Mouse (Mus musculus): ENCODE measurements around the gene Spryd3. TPM values are rescaled to one million over a fixed set of nuclear protein-coding genes. Genes with fewer than 3 reads are reported as not detected.

The Spryd3 gene
- total RNA-seq, 2 experiments from 2014 or later = 149 to 150 TPM

DNA sequence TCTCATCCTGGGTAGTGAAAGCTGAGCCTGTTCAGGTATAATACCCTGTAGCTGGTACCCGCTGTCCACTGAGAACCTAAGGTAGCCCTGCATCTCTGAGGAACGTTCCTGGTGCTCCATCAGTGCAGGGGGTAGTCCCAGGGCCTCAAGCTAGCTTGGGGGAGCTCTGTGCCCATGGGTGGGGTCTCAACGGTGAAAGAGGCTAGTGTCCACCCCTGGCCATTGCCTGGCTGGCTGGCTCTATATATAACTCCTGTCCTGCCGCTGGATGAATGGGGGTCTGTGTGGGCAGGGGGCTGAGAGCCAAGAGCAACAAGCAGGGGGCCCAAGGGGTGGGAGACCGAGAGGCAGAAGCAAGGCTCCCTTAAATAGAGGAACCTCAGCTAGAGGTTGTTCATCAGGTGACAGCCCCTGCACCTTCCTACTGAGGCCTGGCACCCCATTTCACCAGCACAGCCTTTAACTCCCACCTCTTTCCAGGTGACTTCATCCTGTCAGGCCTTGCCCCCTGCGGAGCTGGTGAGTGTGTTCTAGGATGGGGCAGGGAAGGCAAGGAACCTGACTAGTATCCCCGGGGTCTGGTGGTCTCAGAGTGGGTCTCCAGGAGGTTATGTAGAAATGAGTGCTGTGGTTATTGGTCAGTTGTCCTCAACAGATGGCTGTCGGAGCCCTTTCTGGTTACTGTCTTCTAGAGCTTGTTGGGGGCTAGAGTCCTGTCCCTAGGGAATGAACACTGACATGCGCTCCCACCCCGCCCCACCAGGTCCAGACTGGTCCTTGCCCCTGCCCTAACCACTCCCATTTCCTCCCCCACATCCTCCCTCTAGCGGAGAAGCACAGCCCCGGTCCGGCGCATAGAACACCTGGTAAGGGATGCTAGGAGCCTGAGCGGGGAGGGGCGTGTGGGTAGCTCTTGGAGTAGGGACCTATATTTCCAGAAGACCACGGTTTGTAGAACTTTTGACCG lies 30.0 kb downstream of the Spryd3 start:
- intact Hi-C loops (cut with DNase I) = loop anchor here (5.0 kb wide), 1 partner anchor 36 kb away; the partner anchor contains the start of gene Igfbp6

DNA sequence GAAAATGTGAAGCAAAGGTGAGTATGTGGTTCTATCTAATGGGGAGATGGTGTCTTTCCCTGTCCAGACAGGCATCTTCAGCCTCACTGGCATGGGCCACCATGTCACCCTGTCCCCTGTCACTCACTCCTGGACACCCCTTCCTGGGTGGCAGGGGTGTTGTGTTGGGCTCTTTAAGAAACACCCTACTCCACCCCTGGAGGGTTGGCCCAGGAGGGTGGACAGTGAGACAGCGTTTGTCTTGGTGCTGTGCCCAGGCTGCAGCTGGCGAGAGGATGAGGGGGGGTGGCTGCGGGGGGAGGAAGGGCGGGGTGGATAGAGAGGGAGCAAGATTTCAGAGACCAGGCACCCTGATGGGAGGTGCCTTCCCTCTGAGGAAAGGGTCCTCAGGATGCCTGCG lies 30.7 kb downstream of the Spryd3 start:
- DNase-seq (ENCODE audit: extremely low spot score in 1 of 2, low spot score in 2 of 2) = peak in 1 of 2 experiments; percentile 83
- intact Hi-C loops (cut with DNase I) = loop anchor here (5.0 kb wide), 1 partner anchor 37 kb away; the partner anchor contains the start of gene Igfbp6

More for the DNA sequence above, 30.0 kb downstream of the Spryd3 start:
- DNase-seq (ENCODE audit: extremely low spot score in 1 of 2, low spot score in 2 of 2) = peak in 1 of 2 experiments; percentile 65

DNA sequence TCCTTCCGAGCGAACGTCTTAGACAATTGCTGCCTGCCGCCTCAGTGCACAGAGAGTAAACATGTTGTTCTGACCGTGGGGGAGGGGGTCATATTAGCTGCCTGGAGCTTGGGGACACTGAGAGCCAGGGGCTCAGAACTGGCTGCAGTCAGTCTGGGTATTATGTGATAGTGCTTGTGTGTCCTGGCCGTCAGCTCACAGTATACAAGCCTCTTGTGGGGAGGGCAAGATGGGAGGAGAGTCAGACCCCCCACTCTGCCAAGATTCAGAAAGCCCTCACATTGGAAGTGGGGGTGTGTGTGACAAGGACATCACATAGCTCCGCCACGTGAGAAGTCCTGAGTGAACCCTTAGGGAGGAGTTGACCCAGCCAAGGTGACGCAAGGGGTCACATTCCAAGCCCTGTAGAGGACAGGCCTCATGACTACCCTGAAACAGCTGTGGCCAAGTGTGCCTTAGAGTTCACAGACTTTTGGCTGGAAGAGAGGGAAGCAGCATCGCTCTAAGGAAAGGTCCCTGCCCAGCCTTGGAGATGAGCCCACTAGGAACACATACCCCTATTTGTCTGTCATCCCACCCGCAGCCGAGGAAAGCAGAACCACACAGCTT lies 32.0 kb downstream of the Spryd3 start:
- intact Hi-C loops (cut with DNase I) = no loop called here
- peak in 1 of 2 experiments; percentile 83 for DNase-seq (ENCODE audit: extremely low spot score in 1 of 2, low spot score in 2 of 2)

DNA sequence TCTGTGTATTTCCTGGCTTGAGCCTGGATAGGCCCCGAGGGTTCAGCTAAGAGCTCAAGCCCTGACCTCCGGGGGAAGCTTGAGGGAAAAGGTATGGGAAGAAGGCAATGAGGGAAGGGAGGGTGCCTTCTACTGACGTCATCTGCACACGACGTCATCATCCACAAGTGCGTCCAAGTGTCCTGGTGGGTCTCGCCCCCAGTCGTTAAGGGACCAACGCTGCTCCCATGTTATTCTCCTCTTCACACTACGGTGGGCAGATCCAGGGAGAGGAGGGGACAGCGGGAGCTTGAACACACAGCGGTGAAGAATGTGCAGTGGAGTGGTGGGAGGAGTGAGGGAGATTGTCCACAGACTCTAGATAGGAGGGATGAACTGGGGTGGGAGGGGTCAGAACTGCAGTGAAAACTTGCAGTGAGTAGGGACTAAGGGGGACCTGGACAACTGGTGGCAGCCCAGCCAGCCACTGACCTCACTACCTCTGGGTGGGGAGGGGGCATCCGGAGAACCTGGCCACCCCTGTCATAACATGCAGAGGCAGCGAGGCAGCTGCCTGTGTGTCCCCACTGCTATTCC lies 32.6 kb downstream of the Spryd3 start:
- peak in 1 of 2 experiments; percentile 75 for DNase-seq (ENCODE audit: extremely low spot score in 1 of 2, low spot score in 2 of 2)
- intact Hi-C loops (cut with DNase I) = no loop called here

DNA sequence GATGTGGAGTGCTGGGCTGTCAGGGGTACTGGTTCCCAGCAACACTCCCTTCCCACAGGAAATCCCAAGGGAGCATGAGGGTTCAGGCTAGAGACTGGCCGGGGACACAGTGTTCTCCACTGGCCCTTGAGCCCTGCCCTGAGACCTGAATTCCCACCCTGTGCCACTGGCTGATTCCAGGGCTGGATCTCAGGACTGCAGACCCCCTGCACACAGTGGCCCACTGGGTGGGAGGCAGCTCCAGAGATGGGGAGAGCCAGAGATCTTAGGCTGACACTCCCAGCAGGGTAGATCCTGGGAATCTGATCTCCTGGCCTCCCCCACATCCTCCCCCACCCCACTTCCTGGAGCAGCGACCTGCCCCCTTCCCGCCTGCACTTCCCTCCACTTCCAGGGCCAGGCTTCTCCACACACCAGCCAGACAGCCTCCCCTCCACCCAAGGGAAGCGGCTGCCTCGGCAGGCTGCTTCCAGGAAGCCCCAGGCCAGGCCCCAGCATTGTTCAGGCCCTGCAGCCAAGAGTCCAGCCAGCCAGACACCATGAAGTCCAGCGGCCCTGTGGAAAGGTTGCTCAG lies 33.4 kb downstream of the Spryd3 start:
- DNase-seq (ENCODE audit: extremely low spot score in 1 of 2, low spot score in 2 of 2) = peak in 1 of 2 experiments; percentile 87
- intact Hi-C loops (cut with DNase I) = no loop called here

DNA sequence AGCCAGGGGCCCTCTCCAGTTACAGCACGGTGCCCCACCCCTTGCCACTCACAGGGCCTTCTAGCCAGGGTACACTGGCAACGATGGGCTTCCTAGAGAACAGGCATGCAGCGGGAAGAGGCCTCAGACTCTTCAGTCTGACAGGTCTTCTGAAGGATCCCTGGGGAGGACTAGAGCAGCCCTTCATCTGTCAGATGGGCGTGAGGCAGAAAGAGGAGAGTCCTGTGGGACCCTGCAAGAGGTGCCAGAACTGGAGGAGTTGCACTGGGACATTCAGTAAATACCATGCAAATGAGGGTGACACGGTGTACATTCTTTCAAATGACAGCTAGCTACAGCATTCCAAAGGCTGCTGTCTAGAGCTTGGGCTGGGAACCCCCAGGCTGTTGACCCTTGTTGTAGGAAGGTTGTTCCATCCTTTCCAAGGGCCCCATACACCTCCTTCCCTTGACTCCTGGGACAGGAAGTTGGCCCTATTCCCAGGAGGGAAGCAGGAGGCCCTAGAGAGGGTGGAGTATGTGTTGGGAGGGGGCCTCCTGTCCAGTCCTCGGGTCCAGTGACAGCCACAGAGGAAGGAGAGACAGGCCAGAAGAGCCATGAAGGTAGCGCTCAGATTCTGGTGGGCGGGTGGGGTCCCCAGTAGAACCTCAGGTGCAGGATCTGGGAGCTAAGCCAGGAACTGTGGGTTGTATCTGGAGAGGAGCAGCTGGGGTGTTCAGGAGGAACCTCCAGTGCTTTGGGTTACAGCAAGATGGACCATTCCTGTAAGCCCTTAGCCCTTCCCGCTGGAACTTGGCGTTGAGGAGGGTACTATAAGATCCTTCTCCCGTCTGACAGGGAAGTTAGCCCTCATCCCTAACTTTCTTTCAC lies 34.1 kb downstream of the Spryd3 start:
- intact Hi-C loops (cut with DNase I) = no loop called here
- peak in 1 of 2 experiments; percentile 77 for DNase-seq (ENCODE audit: extremely low spot score in 1 of 2, low spot score in 2 of 2)

DNA sequence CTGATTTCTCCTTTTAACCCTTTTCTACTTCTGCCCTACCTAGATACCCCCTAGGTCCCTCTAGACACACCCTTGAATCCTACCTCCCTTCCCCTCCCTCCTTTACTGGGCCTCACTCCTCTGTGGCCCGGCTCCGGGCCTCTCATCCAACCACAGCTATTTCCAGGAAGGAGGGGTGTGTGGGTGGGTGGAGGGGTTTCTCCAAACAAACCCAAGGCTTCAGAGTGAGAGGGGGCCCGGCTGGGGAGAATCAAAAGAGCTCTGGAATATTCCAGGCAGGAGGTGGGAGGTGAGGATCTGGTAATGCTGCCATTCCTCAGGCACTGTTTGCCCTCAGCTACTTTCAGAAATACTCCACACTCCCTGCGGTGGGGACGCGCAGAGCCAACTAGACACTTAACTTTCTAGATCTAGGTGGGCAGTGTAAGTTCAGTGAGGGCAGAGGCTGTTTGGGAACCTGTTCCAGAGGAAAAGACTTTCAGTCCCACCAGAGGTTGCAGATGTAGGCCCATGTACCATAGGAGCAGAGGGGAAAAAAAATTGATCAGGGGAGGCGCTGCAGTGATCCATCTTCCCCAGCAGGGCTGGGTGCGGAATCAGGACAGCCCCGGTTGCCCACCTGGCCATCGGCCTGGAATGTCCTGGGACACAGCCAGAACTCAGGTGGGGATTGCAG lies 34.9 kb downstream of the Spryd3 start:
- DNase-seq (ENCODE audit: extremely low spot score in 1 of 2, low spot score in 2 of 2) = peak in 1 of 2 experiments; percentile 54
- intact Hi-C loops (cut with DNase I) = no loop called here

DNA sequence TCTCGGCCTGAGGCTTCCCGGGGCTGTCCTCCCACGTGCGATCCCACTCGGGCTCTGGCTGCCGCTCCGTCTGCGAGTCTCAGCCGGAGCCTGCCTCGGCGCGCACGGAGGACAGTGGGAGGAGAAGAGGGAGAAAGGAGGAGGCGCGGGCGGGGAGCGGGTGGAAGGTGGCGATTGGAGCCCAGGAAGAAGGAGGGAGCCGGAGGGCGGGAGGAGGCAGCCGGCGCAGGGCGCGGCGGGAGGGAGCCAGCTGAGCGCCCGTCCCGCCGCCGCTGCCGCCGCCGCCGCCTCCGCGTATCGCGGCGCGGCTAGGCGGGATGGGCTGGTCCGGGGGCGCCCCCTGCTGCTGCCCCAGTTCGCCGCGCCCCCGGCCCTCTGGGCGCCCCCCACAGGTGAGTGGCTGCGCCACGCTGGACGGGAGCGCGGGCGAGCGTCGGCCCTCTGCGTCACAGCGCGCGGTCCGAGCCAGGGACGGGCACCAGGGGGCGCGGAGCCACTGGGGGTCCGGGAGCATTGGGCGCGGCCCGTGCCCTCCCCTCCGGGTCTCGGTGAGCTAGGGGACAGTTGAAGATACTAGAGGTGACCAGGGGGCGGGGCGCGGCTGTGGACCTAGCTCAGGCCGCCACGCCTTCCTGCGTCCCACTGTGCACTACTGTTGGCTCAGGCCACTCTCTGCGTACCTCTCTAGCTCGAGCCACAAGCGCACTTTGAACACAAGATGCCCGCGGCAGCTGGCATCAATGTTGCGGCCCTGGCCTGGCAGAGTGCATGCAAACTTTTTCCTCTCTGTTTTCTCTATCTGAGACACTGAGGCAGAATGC lies 35.7 kb downstream of the Spryd3 start, which contains the start of gene Tns2:
Tns2 (plus strand) TSS at position 253 of the 821 bp plus-strand sequence.
- intact Hi-C loops (cut with DNase I) = no loop called here
- DNase-seq (ENCODE audit: extremely low spot score in 1 of 2, low spot score in 2 of 2) = peak; percentile 54 to 91

DNA sequence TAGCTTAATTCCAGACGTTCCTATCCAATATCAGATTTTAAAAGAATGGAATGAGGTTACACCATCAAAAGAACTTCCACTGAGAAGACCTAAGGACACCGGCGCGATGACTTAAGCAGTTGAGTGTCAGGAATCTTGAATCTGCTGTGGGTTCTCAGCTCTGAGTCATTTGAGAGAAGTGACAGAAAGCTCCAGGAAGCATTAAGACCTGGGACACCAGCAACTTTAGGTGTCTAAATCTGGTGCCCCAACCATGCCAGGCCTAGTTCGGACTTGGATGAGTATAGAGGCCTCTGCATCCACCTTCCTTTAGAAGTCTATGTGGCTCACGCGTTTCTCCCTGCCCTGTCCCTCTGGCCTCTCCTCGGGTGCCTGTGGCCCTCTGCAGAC lies 36.3 kb downstream of the Spryd3 start:
- no peak for DNase-seq (ENCODE audit: extremely low spot score in 1 of 2, low spot score in 2 of 2)
- intact Hi-C loops (cut with DNase I) = loop anchor here (10.0 kb wide), 1 partner anchor 385 kb away; no protein-coding TSS in a partner anchor

DNA sequence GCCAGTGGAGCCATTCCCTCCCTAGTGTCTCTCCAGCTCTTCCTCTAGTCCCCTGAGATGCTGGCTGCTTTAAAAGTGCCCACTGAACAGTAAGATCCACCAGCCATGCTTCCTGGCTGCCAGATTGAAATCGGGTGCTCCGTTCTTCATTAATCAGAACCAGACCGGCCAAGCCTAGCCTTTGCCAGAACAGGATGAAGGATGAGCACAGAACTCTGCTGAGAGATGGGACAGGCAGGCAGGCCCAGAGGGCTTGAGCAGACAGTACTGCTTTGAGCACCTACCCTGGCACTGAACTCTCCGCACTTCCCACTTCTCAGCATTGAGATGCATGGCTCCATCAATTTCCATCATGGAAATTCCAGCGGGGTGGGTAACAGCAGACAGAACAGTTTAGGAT lies 36.8 kb downstream of the Spryd3 start:
- intact Hi-C loops (cut with DNase I) = loop anchor here (10.0 kb wide), 1 partner anchor 386 kb away; no protein-coding TSS in a partner anchor
- no peak for DNase-seq (ENCODE audit: extremely low spot score in 1 of 2, low spot score in 2 of 2)

DNA sequence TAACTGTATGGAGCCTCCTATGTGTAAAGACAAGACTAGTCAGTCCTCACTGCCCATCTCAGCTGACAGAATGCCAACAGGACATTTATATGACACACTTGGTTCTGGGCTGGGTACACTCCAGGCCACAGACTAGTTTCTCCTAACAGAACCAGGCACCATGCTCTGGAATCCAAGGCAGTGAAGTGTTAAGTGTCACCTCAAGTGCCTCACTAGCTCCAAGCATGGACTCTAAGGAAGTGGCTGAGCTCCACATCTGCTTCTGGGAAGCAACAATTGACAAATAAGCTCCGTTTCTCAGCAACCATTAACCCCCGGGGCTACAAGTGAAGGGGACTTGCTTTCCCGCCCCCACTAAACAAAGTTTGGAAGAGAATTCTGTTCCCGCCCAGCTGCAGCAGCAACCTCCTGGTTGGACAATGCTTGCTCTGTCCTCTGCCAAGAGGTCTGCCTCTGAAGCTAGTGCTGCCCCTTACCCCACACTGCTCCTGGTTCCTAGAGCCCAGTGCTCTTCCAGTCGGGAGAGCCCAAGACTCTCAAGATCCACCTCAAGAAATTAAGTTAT lies 38.0 kb downstream of the Spryd3 start:
- DNase-seq (ENCODE audit: extremely low spot score in 1 of 2, low spot score in 2 of 2) = peak in 1 of 2 experiments; percentile 52
- intact Hi-C loops (cut with DNase I) = loop anchor here (10.0 kb wide), 1 partner anchor 387 kb away; no protein-coding TSS in a partner anchor

DNA sequence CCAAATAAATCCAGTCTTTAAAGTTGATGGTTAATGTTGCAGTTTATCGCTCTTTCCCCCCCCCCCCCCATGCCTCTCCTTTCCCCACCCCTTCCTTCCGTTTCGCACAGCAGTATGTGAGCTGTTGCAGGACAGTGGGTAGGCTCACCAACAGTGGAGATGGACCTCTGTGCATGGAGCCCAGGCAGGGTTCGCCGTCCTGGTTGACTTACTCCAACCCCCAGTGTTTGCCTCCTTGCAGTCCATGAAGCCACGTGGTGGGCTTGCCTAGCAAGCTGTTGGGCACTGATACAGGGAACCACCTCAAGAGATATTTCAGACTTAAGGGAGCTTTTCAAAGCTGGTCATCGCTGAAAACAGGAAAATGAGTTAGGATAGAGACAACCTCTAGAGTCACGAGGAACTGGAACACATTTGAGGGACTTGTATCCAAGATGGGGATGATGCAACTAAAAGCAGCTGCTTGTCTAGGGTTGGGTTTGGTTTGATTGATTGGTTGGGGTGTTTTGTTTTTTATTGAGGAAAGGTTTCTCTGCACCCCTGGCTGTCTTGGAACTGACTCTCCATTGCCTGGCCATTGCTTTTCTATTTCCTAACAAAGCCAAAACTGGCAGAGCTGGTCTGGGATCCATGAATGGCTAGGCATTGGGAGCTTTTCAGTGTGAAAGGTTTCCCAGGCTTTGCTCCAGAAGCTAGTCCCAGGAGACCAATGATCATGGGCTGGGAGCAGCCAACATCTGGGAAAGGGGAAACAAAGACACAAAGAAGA lies 38.7 kb downstream of the Spryd3 start:
- no peak for DNase-seq (ENCODE audit: extremely low spot score in 1 of 2, low spot score in 2 of 2)

DNA sequence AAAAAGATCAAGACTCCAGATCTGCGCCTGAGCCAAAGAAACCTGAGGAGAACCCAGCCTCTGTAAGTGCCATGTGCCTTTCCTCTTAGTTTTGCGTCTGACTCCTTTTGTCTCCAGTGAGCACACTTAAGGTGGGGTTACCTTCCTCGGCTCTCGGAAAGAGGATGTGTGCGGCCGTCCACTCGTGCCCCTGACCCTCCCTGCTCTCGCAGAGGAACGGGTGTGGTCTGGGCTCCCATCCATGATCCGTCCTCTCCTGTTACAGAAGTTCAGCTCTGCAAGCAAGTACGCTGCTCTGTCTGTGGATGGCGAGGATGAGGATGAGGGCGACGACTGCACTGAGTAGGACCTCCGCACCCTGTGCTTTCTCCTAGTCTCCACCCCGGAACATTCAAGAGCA lies 41.0 kb downstream of the Spryd3 start:
- intact Hi-C loops (cut with DNase I) = loop anchor here (10.0 kb wide), 1 partner anchor 390 kb away; no protein-coding TSS in a partner anchor
- DNase-seq (ENCODE audit: extremely low spot score in 1 of 2, low spot score in 2 of 2) = peak in 1 of 2 experiments; percentile 28

More for the DNA sequence above, 38.7 kb downstream of the Spryd3 start:
- intact Hi-C loops (cut with DNase I) = loop anchor here (10.0 kb wide), 1 partner anchor 387 kb away; no protein-coding TSS in a partner anchor

DNA sequence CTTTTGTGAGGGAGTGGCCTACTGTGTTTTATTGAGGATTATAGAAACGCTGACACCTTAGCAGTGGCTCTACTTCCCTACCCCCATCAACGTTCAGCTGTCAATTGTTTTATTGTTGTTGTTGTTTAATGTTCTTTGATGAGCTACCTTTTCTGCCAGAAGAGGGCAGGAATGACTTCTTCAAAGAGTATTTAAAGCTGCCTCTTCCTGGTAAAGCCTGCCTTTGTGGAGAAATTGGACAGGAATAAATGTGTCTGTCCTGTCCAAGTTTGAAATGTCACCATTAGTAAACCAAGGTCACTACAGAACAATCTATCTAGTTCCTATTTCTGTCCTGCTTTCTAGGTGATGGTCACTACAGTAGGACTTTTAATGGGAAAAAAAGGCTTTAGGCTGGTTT lies 41.9 kb downstream of the Spryd3 start:
- intact Hi-C loops (cut with DNase I) = loop anchor here (10.0 kb wide), 1 partner anchor 391 kb away; no protein-coding TSS in a partner anchor
- DNase-seq (ENCODE audit: extremely low spot score in 1 of 2, low spot score in 2 of 2) = no peak

DNA sequence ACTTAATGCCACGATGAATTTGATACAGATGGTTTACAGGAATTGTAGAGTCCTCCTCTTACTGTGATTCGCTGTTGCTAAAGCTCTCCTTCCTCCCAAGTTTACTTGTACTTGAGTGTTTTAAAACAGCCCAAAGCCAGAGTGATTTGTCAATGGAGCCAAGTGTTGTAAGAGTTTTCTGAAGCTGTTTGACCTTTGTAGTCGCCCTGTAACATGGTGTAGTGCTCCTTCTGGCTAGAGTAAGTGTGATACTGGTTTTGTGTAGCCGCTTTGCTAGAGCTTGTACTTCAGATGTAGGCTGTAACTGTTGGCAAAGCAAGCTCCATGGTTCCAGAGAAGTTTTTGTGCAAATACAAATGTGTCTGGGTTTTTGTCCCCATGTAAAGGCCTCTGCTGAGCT lies 43.8 kb downstream of the Spryd3 start:
- DNase-seq (ENCODE audit: extremely low spot score in 1 of 2, low spot score in 2 of 2) = no peak
- intact Hi-C loops (cut with DNase I) = loop anchor here (10.0 kb wide), 1 partner anchor 393 kb away; no protein-coding TSS in a partner anchor

All from left cerebral cortex, postnatal 10 days (tissue).